ENCODE assay signal across 23 mouse cellular contexts in the genomic region with DNA sequence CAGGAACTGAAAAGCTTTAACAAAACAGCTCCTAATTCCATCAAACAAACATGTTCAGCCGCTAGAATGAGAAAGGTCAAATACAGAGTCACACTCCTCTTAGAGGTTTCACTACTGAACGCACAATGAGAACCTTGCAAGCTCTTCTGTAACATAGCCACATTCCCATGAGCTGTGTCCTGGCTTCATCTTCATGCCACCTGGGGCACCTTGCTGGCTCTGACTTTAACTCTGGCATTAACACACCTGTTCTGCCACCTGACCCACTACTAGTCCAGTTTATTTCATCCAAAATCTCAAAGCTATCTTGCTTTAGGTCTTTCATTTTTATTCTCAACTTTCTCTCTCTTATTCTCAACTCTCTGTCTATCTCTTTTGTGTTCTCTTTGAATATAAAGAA.
DNase-seq lines count a peak whose midpoint lies in the region; ATAC-seq and TF ChIP-seq lines count a peak whose summit lies in the region.
"Had no signal": no experiment of that assay in that cellular context is flagged by ENCODE, and none has a peak within 500 bp of the region (broad histone marks: within the 10 kb centered on the region; RNA-seq: fewer than 3 reads in every experiment).

No protein-coding gene starts in this region.

- H3K4me3 ChIP-seq in cerebellum, adult 2 months (replicated peaks; ENCODE audit: insufficient read depth, low read depth, low read length): no peak overlapping the region
- H3K4me3 ChIP-seq in forebrain, embryonic 16.5 days (replicated peaks; ENCODE audit: low read length): no peak overlapping the region
- H3K4me3 ChIP-seq: embryonic facial prominence, embryonic 15.5 days; erythroblast, embryonic 14.5 days; forebrain, embryonic 10.5 days; heart, embryonic 12.5 days; hindbrain, embryonic 12.5 days had no signal

- H3K4me1 ChIP-seq in cerebellum, adult 2 months (ENCODE audit: control insufficient read depth, insufficient read depth, low read length): peaks cover 19% of the 10 kb centered on the region; the same call in 1 of the 2 replicates
- H3K4me1 ChIP-seq in forebrain, embryonic 16.5 days (replicated peaks; ENCODE audit: control insufficient read depth, insufficient read depth, low read length): no peaks in the 10 kb centered on the region
- H3K4me1 ChIP-seq: embryonic facial prominence, embryonic 15.5 days; forebrain, embryonic 10.5 days; heart, embryonic 12.5 days; hindbrain, embryonic 12.5 days had no signal

- H3K27me3 ChIP-seq in cerebellum, adult 2 months (ENCODE audit: control insufficient read depth, insufficient read depth, low read length): no peaks in the 10 kb centered on the region
- no peaks in the 10 kb centered on the region for H3K27me3 ChIP-seq in forebrain, embryonic 16.5 days (replicated peaks; ENCODE audit: control insufficient read depth, insufficient read depth, low read length)
- H3K27me3 ChIP-seq: embryonic facial prominence, embryonic 15.5 days; heart, embryonic 12.5 days; hindbrain, embryonic 12.5 days had no signal

- no peak overlapping the region for H3K9ac ChIP-seq in forebrain, embryonic 16.5 days (replicated peaks; ENCODE audit: low read depth, low read length)
- H3K9ac ChIP-seq: embryonic facial prominence, embryonic 15.5 days; heart, embryonic 12.5 days; hindbrain, embryonic 12.5 days had no signal

- ATAC-seq in cerebellum, adult (ENCODE audit: insufficient number of reproducible peaks, low FRiP score, low TSS enrichment): peak; percentile 54; the same call in 1 of the 2 replicates
- ATAC-seq in forebrain, embryonic 16.5 days: no peak
- ATAC-seq: CD4-positive, CD25-positive, alpha-beta regulatory T cell, adult 4 months; forebrain, embryonic 14.5 days; hindbrain, embryonic 16.5 days; inflammation-experienced regulatory T-cells, adult 6 months; intestine, postnatal 0 days had no signal

- no peak for TF ChIP-seq POLR2A in cerebellum, adult 2 months (IDR thresholded peaks at IDR 0.05; ENCODE audit: borderline replicate concordance, insufficient read depth, low read length)

- H3K9me3 ChIP-seq in forebrain, embryonic 16.5 days (ENCODE audit: control insufficient read depth, low read length): no peaks in the 10 kb centered on the region
- H3K9me3 ChIP-seq: embryonic facial prominence, embryonic 15.5 days; forebrain, embryonic 10.5 days; heart, embryonic 12.5 days; hindbrain, embryonic 12.5 days had no signal

- H3K27ac ChIP-seq in cerebellum, adult 2 months (ENCODE audit: insufficient read depth, low read length): no peak overlapping the region
- H3K27ac ChIP-seq in forebrain, embryonic 16.5 days (ENCODE audit: low read length): no peak overlapping the region
- H3K27ac ChIP-seq: embryonic facial prominence, embryonic 15.5 days; forebrain, embryonic 10.5 days; hindbrain, embryonic 12.5 days had no signal

- TF ChIP-seq CTCF in cerebellum, adult 2 months (IDR thresholded peaks at IDR 0.05; ENCODE audit: borderline replicate concordance, insufficient read depth, low read depth, low read length): no peak

- no peak for DNase-seq in cerebellum, postnatal 4 days (ENCODE audit: low spot score in 2 of 2)
- DNase-seq in brain, adult 2 months (ENCODE audit: low read depth, low spot score): peak; percentile 82
- DNase-seq in cerebellum, adult 2 months: peak; percentile 63 to 86
- peak; percentile 74 to 81 for DNase-seq in cerebellum, postnatal 25 days
- no peak for DNase-seq in adrenal gland, postnatal 25 days
- DNase-seq: adrenal gland, adult 8-10 months; B cell, adult 2 months; embryo, embryonic 11 days; gastrocnemius, postnatal 14 days; heart, postnatal 36 days had no signal

- H3K36me3 ChIP-seq in forebrain, embryonic 16.5 days (ENCODE audit: control insufficient read depth, insufficient read depth): no peaks in the 10 kb centered on the region
- H3K36me3 ChIP-seq: embryonic facial prominence, embryonic 15.5 days; forebrain, embryonic 10.5 days; G1E; heart, embryonic 12.5 days; hindbrain, embryonic 12.5 days had no signal

- no peak overlapping the region for H3K4me2 ChIP-seq in forebrain, embryonic 16.5 days (ENCODE audit: low read length)
- H3K4me2 ChIP-seq: embryonic facial prominence, embryonic 15.5 days; heart, embryonic 12.5 days; hindbrain, embryonic 12.5 days had no signal

- 23% methylated on average over 2 of the region's 2 CpGs for WGBS in cerebellum, adult 2 months
- 71% methylated on average over 2 of the region's 2 CpGs for WGBS in forebrain, embryonic 16.5 days

Comparison
In these comparisons a context has a peak if more than half of its experiments do, and no peak if none do; other contexts are left out.
1. DNase-seq: peak in brain, adult 2 months (single experiment), cerebellum, adult 2 months (2 of 2) and cerebellum, postnatal 25 days (2 of 2); none in cerebellum, postnatal 4 days (0 of 2) and adrenal gland, postnatal 25 days (single experiment).